Mouse (Mus musculus) lung, postnatal 0 days (tissue): Measurements from ENCODE around the gene Neurl2. TPM values are rescaled to one million over a fixed set of nuclear protein-coding genes. Genes with fewer than 3 reads are reported as not detected.
"Not testable (repeated sequence)": the region's sequence is repeated elsewhere in the genome, so short reads cannot be mapped to it uniquely, and the experiment has no call there.

Experiments
- ATAC-seq: fragments of 200-750 bp; cut with Nextera tagmentation; 2 replicates; pipeline ENCODE4 v1.8.0; 2017; ENCODE audit warnings: moderate library complexity
- DNase-seq: peaks from one replicate; pipeline ENCODE4 v3.0.0-alpha.2; 2016; ENCODE audit warnings: low spot score
- H3K27ac ChIP-seq: fragments of 300-500 bp; sonication (generic); 2 replicates; pipeline ENCODE4 v1.5.1; 2014; ENCODE audit warnings: antibody characterized with exemption, mild to moderate bottlenecking, low read length, mixed read lengths
- H3K27me3 ChIP-seq: fragments of 300-500 bp; sonication (generic); replicated peaks from 2 replicates; pipeline ENCODE4 v1.6.1; 2014; ENCODE audit warnings: low read length, mixed read lengths; ENCODE audit not compliant: insufficient read depth
- H3K36me3 ChIP-seq: fragments of 300-500 bp; sonication (generic); 2 replicates; pipeline ENCODE4 v1.6.1; 2014; ENCODE audit warnings: low read length, mixed read lengths; ENCODE audit not compliant: insufficient read depth
- H3K4me1 ChIP-seq: fragments of 300-500 bp; sonication (generic); 2 replicates; pipeline ENCODE4 v1.6.1; 2014; ENCODE audit warnings: antibody characterized with exemption, low read depth, low read length, mixed read lengths; ENCODE audit not compliant: insufficient read depth
- H3K4me2 ChIP-seq: fragments of 300-500 bp; sonication (generic); replicated peaks from 2 replicates; pipeline ENCODE4 v1.6.1; 2014; ENCODE audit warnings: low read depth, mild to moderate bottlenecking, low read length, moderate library complexity, mixed read lengths
- H3K4me3 ChIP-seq: fragments of 300-500 bp; sonication (generic); 2 replicates; pipeline ENCODE4 v1.5.1; 2014; ENCODE audit warnings: low read depth, low read length
- H3K9ac ChIP-seq: fragments of 300-500 bp; sonication (generic); replicated peaks from 2 replicates; pipeline ENCODE4 v1.6.1; 2014; ENCODE audit warnings: low read depth, mild to moderate bottlenecking
- H3K9me3 ChIP-seq: fragments of 300-500 bp; sonication (generic); 2 replicates; pipeline ENCODE4 v1.6.1; 2016; ENCODE audit warnings: low read length, mixed read lengths
- CTCF ChIP-seq: IDR thresholded peaks from 2 replicates; pipeline ENCODE4 v1.5.1; 2016; ENCODE audit warnings: antibody characterized with exemption, mild to moderate bottlenecking
- EP300 ChIP-seq: IDR thresholded peaks from 2 replicates; pipeline ENCODE4 v1.6.1; 2016; ENCODE audit warnings: antibody characterized with exemption, mild to moderate bottlenecking, control low read depth
- WGBS: fragments of 180-500 bp; shearing (Covaris S2); extraction: QIAGEN DNeasy Blood & Tissue Kit; methylation state at CpG from one replicate; pipeline ENCODE4 v1.1.7; 2014; 5-methylcytosine and 5-hydroxymethylcytosine counted together
- polyA plus RNA-seq: library from polyadenylated mRNA; unstranded; fragments of >200 nt; fragmentation: Nextera tagmentation; extraction: Ambion mirVana; gene quantifications from 2 replicates; pipeline ENCODE4 v1.2.1, GENCODE M21; 2015

Neurl2 gene
- 5.4 and 6.5 TPM in 2 replicates for polyA plus RNA-seq

GRCm38 (mm10) chr2:164833314-164833959 lies at the start of gene Neurl2:
Neurl2 (minus strand) TSS chr2:164833456.
- Histone ChIP-seq H3K4me1 (peaks cover 12% of the 10 kb centered on the region), H3K4me3 (peak within 1 kb of the TSS; percentile 55), H3K9ac (peak within 1 kb of the TSS; percentile 51), H3K36me3 (peaks cover 6% of the 10 kb centered on the region; the same call in 1 of the 2 replicates), H3K27me3 (no peaks in the 10 kb centered on the region), H3K27ac (peak within 1 kb of the TSS; percentile 89), H3K4me2 (peak within 1 kb of the TSS; percentile 83), H3K9me3 (no peaks in the 10 kb centered on the region)
- TF ChIP-seq EP300 (peak; percentile 60), CTCF (peak; percentile 53)
- under 1% methylated on average over 31 of the region's 31 CpGs for WGBS
- DNase-seq (peak; percentile 94), ATAC-seq (peak; percentile 79)

- 81% methylated on average over 9 of the region's 9 CpGs for WGBS
Observed at GRCm38 (mm10) chr2:164882619-164883018, 49.4 kb upstream of the Neurl2 start.

GRCm38 (mm10) chr2:164879568-164880277 lies 46.5 kb upstream of the Neurl2 start:
- Histone ChIP-seq H3K9me3 (no peaks in the 10 kb centered on the region), H3K27ac (peak overlapping the region; percentile 100), H3K36me3 (peaks cover 13% of the 10 kb centered on the region), H3K4me3 (peak overlapping the region; percentile 100), H3K27me3 (no peaks in the 10 kb centered on the region), H3K4me2 (peak overlapping the region; percentile 69), H3K9ac (peak overlapping the region; percentile 100), H3K4me1 (0 out of 2 replicates have a peak, but pooled peaks cover 5% of the 10 kb centered on the region)
- peak; percentile 98 for DNase-seq
- ATAC-seq = peak; percentile 90
- WGBS = under 1% methylated on average over 35 of the region's 72 CpGs
- TF ChIP-seq CTCF = no peak
- no peak for TF ChIP-seq EP300

More at GRCm38 (mm10) chr2:164882619-164883018, 49.4 kb upstream of the Neurl2 start:
- H3K4me2 ChIP-seq = no peak overlapping the region
- no peak overlapping the region for H3K9ac ChIP-seq
- H3K27ac ChIP-seq = no peak overlapping the region
- no peaks in the 10 kb centered on the region for H3K27me3 ChIP-seq
- no peaks in the 10 kb centered on the region for H3K9me3 ChIP-seq
- no peak for DNase-seq
- no peak for TF ChIP-seq EP300
- no peak for TF ChIP-seq CTCF
- H3K4me3 ChIP-seq = no peak overlapping the region
- no peak for ATAC-seq
- H3K4me1 ChIP-seq = 0 out of 2 replicates have a peak, but pooled peaks cover 5% of the 10 kb centered on the region
- H3K36me3 ChIP-seq = peaks cover 32% of the 10 kb centered on the region

GRCm38 (mm10) chr2:164879228-164879567 lies 45.9 kb upstream of the Neurl2 start, which contains the start of gene Pcif1:
Pcif1 (plus strand) TSS chr2:164879304.
- peak within 1 kb of the TSS; percentile 69 for H3K4me2 ChIP-seq
- peak within 1 kb of the TSS; percentile 100 for H3K4me3 ChIP-seq
- 0 out of 2 replicates have a peak, but pooled peaks cover 8% of the 10 kb centered on the region for H3K4me1 ChIP-seq
- peak; percentile 82 for DNase-seq
- H3K36me3 ChIP-seq = peaks cover 11% of the 10 kb centered on the region
- TF ChIP-seq EP300 (no peak), CTCF (peak; percentile 20; the same call in 1 of the 2 replicates)
- H3K9me3 ChIP-seq = no peaks in the 10 kb centered on the region
- H3K27ac ChIP-seq = peak within 1 kb of the TSS; percentile 100
- H3K27me3 ChIP-seq = no peaks in the 10 kb centered on the region
- 2% methylated on average over 30 of the region's 40 CpGs for WGBS
- peak within 1 kb of the TSS; percentile 100 for H3K9ac ChIP-seq
- peak; percentile 88 for ATAC-seq

- H3K4me3 ChIP-seq = peak overlapping the region; percentile 100
- no peaks in the 10 kb centered on the region for H3K27me3 ChIP-seq
- peak overlapping the region; percentile 100 for H3K27ac ChIP-seq
- TF ChIP-seq CTCF = peak; percentile 53
- no peak for TF ChIP-seq EP300
- H3K4me1 ChIP-seq = 0 out of 2 replicates have a peak, but pooled peaks cover 8% of the 10 kb centered on the region
- peaks cover 7% of the 10 kb centered on the region; the same call in 1 of the 2 replicates for H3K36me3 ChIP-seq
- peak; percentile 25 for ATAC-seq
- H3K9ac ChIP-seq = peak overlapping the region; percentile 100
- peak; percentile 91 for DNase-seq
- no peaks in the 10 kb centered on the region for H3K9me3 ChIP-seq
- under 1% methylated on average over 28 of the region's 28 CpGs for WGBS
- peak overlapping the region; percentile 69 for H3K4me2 ChIP-seq
Observed at GRCm38 (mm10) chr2:164878509-164879227, 45.4 kb upstream of the Neurl2 start.

- ATAC-seq, H3K4me1 ChIP-seq, H3K27ac ChIP-seq, H3K4me3 ChIP-seq, H3K9ac ChIP-seq, H3K27me3 ChIP-seq, H3K36me3 ChIP-seq, H3K9me3 ChIP-seq, DNase-seq: not testable (repeated sequence)
- 65% methylated on average over 11 of the region's 11 CpGs for WGBS
- peak overlapping the region; percentile 69 for H3K4me2 ChIP-seq
Observed at GRCm38 (mm10) chr2:164877376-164878215, 44.3 kb upstream of the Neurl2 start.
